Mouse (Mus musculus): ENCODE data around the gene Lrrc42. TPM values are rescaled to one million over a fixed set of nuclear protein-coding genes. Genes with fewer than 3 reads are reported as not detected.

Gene Lrrc42
- polyA plus RNA-seq, 2 experiments from 2014 or later = 17.8 to 22.9 TPM

- ATAC-seq = no peak
These were observed 5.3 kb downstream of the Lrrc42 start for GRCm38 (mm10) chr4:107248061-107248460.

- ATAC-seq = no peak
These were observed 6.2 kb downstream of the Lrrc42 start for GRCm38 (mm10) chr4:107247110-107247509.

DNA sequence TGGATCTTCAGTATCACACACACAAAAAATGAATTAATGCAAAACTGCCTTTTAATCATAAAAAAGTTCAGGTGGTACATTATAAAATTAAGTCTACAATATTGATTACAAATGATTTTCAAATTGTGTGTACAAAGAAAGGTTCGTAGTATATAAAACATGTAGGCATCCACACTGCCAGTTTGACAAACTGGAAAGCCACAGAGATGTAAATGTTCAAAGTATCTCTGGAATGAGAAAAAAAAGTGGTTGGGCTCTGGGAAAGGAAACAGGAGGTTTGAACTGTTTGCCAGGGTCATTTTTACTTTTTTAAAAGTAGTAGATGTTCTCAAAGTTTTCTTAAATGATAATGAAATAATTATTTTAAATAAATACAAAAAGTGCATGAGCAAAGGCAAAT lies 7.3 kb downstream of the Lrrc42 start:
- ATAC-seq = no peak

GRCm38 (mm10) chr4:107245368-107245767 lies 8.0 kb downstream of the Lrrc42 start:
- no peak for ATAC-seq

DNA sequence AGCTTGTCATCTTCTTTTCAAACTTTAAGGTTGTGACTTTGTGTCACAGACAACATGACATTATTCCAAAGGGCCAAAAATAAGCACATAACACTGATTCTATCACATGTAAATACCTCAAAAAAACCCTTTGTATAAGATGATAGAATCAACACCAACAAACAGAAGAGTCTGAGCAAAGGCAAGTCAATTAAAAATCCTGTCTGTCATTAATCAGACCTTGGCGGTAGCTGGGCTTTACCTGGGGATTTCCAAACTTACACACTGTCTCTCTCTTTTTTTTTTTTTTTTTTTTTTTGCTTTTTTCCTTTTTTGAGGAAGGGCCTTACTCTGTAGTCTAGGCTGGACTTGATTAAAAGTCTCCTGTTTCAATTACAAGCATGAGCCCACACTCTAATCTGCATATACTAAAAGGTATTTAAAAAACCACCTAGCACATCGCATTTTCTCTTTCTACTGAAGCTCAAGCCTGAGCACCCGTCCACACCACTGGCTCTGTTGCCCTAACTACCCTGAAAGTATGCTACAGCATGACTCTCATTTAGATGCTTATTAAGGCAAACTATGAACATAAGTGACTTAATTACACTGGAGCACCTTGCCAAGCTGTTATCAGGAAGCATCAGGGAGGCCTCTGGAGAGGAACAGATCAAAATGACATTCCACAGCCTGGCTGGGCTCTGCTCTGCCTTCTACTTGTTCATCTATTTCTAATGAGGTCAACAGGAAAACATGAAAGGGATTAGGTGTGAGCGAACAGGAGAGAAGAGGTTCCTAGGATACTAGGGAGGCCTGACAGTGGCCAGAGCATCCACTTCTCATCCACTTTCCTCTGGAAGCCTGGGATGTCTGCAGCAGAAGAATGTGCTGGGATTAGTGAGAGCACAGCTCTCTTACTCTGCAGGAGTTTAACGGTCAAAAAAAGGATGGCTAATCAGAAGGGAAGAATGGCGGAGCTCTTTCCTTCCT lies 9.7 kb downstream of the Lrrc42 start:
- ATAC-seq = peak; percentile 73

- ATAC-seq = no peak
These were observed 13.1 kb downstream of the Lrrc42 start for GRCm38 (mm10) chr4:107240196-107240595.

DNA sequence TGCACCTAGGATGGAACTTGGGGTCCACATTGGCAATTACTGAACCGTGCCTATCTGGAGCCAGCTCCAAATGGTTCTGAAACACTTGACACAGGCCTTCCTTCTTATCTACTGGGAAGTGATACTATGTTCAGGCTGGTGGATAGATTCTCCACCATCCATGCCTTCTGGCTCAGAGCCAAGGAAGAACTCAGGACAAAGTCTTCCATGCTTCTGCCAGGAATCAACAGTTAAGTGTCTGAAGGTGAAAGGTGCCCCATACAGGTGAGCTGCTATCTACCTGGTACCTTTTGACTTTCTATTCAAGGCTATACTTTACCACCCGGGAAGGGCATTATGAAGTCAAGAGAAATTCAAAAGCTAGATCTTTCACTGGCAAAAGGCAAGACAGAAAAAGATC lies 15.1 kb downstream of the Lrrc42 start:
- ATAC-seq = no peak

DNA sequence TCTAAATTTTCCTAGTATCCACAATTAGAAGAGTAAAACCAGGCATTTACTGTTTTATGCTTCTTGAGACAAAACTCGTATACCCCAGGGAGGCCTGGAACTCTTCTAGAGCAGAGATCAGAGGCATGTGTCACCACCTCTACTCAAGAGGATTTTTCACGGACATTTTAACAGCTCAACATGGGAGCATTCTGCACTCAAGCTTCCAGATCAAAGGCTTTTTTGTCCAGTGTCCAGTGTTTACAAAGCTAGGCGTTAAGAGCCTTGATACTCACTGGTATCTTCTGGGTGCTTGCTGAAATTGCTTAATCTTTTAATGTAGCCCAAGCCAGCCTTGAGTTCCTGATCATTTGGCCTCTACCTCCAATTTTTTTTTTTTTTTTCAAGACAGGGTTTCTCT lies 21.1 kb downstream of the Lrrc42 start:
- no peak for ATAC-seq

- ATAC-seq = no peak
These were observed 27.0 kb downstream of the Lrrc42 start for GRCm38 (mm10) chr4:107226313-107226712.

DNA sequence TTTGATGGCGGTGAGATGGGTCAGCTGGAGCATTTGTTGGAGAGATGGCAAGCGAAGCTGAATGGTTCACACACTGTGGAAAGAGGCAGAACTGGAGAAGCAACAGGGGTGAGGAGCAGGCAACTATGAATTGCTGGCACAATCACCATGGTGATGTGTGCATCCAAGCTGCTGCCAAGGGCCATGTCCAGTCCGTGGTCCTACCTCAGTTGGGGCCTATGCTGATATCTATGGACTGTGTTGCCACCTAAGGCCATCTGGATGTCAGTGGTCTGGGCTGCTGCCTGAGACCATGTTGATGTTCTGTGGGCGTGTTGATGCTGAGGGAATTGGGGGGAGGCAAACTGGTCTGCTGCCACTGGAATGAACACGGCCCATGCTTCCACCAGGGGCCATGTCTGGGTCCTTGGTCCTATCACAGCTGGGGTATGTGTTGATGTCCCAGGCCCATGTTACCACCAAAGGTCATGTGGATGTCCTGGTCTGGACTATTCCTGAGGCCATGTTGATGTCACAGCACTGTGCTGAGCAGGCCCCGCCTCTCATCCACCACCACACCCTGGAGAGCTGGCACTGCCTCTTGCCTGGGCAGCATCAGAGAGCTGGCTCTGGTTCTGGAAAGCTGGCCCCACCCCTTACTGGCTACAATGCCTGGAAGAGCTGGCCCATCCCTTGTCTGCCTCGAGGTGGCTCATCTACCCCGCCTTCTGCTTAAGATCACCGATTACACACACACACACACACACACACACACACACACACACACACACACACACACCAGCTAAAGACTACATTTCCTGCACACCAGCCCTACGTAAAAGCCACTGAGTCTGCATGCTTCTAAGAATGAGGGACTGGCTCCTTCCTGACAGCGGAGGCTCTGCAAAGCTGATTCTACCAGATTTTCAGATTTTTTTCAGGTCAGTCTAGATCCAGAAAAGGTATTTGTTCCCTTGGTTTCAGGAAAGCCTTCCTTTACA lies 29.8 kb downstream of the Lrrc42 start:
- peak; percentile 75 for ATAC-seq

GRCm38 (mm10) chr4:107221524-107221923 lies 31.8 kb downstream of the Lrrc42 start:
- ATAC-seq = no peak

- no peak for ATAC-seq
These were observed 35.8 kb downstream of the Lrrc42 start for GRCm38 (mm10) chr4:107217574-107217973.

DNA sequence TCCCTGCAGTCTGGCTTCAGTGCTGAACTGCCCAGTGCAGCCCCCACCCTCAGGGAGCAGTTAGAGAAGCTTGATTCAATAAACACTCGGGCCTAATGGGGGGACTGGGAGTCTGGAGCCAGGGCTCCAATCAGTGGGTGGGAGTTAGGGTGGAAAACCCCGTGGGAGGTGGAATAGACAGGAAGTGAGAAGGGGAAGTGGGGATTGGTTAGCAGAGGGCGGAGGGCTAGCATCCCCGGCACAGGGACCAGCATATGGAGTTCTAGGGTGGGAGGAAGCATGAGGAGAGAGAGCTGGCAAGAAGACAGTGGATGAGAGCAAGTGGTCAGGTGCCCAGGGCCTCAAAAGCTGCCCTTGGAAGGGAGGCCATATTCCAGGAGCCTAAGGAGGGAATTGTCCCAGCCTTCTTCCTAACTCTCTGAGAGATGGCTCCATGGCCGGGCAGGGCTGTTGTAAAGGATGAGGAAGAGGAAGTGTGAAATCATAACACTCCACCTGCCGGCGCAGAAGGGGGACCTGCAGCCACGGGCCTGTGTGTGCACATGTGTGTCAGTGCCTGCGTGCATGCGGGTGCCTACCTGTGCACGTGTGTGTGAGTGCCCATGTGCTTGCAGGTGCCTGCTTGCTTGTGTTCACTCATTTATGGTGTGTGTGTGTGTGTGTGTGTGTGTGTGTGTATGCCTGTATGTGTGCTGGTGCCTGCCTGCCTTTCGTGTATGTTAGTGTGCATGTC lies 39.9 kb downstream of the Lrrc42 start:
- no peak for ATAC-seq

GRCm38 (mm10) chr4:107211936-107212335 lies 41.4 kb downstream of the Lrrc42 start:
- no peak for ATAC-seq

DNA sequence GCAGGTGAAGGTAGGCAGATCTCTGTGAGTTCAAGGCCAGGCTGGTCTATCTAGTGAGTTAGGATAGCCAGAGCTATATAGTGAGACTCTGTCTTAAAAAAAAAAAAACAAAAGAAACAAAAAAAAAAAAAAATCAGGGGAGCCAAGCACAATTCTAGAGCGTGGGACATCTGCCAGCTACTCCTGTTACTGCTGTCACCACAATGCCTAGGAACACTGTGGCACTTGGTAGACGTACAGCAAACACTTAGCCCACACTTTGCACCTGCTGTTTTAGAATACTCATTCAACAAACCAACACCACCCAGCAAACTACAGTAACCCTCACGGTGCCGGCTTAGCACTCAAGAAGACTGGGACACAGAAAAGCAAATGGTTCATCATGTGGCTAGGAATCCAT lies 41.9 kb downstream of the Lrrc42 start:
- no peak for ATAC-seq

GRCm38 (mm10) chr4:107210483-107211097 lies 42.7 kb downstream of the Lrrc42 start:
- no peak for ATAC-seq

DNA sequence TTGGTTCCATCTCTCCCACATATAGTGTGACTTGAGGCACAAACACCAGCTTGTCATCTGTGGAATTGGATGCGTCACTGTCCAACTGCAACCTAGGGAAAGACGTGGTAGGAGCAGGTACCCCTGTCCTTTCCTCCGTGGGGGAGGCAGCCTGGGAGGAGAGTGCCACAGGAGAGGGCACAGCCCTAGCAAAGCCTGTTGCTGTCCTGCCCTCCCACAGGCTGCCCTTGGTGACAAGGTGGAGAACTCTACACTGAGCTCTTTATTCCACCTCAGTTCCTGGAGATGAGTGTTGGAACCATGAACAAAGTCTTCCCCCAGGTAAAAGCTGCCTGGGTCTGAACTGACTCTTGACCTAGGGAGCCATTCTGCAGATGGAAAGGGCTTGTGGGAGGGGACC lies 44.5 kb downstream of the Lrrc42 start, which contains the start of gene Ldlrad1:
Gene Ldlrad1 (plus strand): TSS at position 301 of the 400 bp plus-strand sequence.
- no peak for ATAC-seq

DNA sequence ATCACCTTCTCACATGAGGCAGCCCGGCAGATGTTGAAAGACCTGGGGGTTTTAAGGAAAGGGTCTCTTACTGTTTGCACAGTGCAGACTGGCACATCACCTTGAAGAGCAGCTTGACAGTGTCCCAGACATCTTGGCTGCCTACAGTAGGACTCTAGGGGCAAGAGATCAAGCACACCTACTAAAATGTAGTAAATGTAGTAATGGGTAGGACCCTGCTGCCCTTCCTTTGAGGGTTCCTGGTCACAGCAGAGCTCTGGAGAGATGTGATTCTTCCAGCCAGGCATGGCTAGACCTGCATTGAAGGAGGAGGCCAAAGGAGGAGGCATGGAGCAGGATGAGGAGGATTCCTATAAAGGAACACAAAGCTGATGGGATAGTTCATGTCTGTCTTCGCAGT lies 46.3 kb downstream of the Lrrc42 start:
- no peak for ATAC-seq

DNA sequence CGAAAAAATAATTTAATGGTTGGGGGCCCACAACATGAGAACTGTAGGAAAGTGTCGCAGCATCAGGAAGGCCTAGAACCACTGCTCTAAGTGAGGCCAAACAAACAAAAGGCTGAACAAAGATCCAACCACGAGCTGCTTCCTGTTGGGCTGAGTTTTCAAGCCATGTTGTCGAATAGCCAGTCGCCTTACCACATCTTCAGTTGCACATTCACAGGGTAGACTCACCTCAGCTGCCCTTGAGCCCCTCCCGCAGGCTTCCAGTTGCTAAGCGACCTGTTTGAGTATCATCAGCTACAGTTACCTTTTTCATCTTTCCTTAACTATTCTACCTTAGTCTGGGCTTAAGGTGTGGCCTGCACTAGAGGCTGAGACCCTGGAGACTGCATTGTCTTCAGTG lies 50.3 kb downstream of the Lrrc42 start:
- ATAC-seq = no peak

- ATAC-seq = peak; percentile 68
These were observed 51.6 kb downstream of the Lrrc42 start for GRCm38 (mm10) chr4:107201779-107202178.

GRCm38 (mm10) chr4:107198072-107198471 lies 55.3 kb downstream of the Lrrc42 start:
- ATAC-seq = no peak

- no peak for ATAC-seq
These were observed 56.9 kb downstream of the Lrrc42 start for GRCm38 (mm10) chr4:107196454-107196853.

All from CD4-positive, CD25-positive, alpha-beta regulatory T cell, adult 4 months (primary cell).